Mouse (Mus musculus): Measurements from ENCODE around the gene Myo18b. TPM values are rescaled to one million over a fixed set of nuclear protein-coding genes. Genes with fewer than 3 reads are reported as not detected.
A peak's percentile ranks its signal among the peaks of the same experiment; 100 is the strongest.

Myo18b gene
- total RNA-seq (2021), result 100 to 1,000 TPM; 242 to 244 TPM

DNA sequence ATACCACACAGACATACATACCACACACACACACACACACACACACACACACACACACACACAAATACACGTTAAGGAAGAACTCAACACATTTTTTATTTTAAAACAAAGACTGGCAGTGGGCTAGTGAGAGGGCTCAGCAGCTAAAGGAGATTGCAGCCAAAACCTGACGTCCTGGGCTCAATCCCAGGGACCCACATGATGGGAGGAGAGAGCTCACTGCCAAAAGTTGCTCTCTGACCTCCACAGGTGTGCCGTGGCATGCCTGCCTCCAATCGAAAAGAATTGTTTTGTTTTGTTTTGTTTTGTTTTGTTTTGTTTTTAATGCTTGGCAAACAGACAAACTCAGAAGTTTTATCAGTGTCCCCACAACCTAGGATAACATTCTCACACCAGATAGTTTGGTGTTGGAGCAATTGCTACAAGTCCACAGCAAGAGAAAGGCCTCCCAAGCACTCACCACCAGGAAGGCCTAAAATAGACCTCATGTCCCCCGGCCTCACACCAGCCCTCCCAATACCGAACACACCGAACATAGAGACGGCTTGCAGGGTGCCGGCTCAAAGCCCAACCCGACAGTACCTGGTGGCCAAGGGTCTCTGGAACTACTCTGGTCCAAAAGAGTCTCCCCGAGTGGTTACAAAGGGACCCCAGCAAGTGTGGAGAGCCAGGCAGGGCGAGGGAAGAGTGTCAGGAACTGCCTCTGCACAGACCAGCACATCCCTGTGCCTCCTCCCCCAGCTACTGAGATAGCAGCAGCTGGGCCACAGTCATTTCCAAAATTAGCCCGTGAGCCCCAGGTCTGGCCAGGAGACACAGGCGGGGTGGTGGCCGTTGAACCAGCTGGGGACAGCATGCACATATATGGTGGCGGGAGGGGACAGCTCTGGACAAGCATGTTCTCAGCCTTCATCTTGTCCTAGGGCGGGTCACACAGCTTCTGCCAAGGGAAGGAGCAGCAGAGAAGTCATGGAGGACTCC, at the start of gene Myo18b:
Gene Myo18b (minus strand): TSS at position 689 of the 981 bp plus-strand sequence.
- intact Hi-C loops (cut with DNase I), result no loop called here
- peak; percentile 57 to 67 for DNase-seq

DNA sequence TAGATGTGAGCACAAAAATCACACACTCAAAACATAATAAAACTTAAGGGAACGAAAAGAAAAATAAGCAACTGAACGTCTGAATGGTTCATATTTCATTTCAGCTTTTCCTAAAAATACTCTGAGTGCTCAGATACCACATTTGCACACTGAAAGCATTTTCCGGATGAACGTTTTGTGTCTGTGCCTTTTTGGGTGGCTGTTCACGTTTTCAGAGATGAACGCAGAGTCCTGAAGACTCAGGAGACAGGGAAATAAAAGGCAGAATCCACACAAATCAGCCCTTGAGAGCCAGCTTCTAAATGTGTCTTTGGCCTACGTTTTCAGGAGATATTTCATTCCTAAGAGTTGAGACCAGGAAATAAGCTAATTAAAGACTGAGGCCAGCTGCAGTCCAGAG, 49.8 kb upstream of the Myo18b start:
- DNase-seq, result no peak
- intact Hi-C loops (cut with DNase I), result no loop called here

DNA sequence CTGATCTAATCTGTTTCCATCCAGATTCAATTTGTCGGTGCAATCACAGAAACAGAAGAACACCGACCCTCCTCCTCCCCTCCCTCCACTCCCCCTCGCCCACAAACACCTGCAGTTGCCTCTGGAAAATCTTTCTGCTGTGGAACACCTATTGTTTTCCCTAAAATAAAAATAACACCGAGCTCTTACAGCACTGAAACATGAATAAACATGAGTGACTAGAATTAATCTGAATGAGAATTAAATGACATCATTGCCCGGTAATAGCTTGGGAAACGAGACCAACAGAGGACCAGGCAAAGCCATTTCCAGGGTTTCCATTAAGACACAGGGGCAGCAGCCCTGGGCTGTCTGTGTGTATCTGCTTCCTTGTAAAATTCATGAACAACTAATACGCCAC, 46.1 kb upstream of the Myo18b start:
- no peak for DNase-seq
- intact Hi-C loops (cut with DNase I), result no loop called here

DNA sequence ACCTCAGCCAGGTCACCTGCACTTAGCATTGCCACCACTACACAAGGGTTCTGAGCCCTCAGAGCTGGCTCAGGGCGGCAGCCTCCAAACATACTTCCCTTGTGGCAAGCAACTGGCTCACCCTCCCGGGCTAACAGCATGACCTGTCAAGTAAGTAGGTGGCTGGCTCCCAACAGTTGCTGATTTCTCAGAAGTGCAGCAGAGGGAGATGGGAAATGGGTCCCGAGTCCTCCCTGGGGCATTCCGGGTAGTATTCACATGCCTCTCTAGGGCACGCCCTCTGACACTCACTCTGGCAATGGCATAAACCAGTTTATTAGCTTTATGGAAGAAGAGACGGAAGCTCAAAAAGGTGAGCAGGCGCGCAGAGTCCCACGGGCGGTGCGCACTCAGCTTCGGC, 44.8 kb upstream of the Myo18b start:
- no peak for DNase-seq
- intact Hi-C loops (cut with DNase I), result no loop called here

DNA sequence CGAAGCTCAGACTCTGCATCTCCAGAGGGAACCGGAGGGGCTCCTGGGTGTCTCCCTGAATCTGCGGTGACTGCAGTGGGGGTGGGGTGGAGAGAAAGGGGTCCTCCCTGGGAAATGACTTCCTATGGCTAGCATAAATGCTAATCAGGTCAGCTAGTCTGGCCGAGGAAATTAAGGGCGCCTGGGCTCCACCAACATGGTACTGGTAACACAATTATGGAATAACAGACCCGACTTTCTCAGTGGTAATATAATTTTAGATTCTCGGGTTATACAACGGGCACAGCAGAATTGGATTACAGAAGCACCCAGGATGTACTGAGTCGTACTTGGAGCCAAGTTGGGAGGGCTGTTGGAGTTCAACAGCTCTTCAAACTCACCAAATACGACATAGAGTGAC, 40.5 kb upstream of the Myo18b start:
- intact Hi-C loops (cut with DNase I), result no loop called here
- DNase-seq, result no peak

DNA sequence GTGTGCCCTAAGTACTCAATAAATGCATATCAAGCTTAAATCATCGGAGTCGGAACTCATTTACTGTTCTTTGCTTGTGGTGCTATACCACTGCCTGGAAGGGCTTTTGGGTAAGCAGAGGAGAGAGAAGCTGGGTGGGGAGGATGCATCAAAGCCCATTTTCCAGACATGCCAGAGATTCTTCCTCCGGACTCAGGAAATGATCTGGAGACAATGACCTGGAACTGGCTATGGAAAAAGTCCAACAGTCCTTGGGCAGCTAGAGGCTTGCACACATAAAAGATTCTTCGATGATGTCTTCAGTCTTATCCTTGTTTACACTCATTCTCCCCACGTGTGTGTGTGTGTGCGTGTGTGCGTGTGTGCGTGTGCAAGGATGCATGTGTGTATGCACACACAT, 39.3 kb upstream of the Myo18b start:
- DNase-seq, result no peak
- intact Hi-C loops (cut with DNase I), result no loop called here

DNA sequence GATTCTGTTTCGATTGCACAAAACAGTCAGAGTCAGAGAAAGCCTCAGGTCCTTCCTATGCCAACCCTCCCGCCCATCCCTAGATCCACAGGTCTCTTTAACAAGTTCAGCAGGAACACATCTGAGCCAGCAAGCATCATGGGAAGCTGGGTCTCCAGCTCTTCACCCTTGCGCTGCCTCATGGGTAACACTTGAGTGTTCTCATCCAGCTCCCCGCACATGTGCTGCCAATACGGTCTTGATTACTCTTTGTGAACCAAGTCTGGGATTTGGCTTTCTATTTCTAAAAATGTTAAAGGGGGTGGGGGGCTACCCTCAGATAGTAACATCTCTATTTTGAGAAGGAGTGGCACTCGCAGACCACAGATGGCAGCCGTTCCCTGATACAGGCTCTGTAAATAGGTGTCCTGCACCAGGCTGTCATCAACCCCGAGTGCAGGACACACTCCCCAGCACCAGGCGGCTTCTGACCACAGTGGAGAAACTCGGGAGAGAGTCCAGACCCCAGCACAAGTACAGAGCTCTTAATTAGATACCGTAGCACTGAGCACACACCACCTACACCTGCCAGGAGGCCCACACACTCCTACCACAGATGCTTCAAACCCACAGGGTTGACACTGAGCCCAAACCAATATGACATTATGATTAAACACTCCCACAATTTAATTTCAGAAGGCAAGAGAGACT, 36.9 kb upstream of the Myo18b start:
- peak in 1 of 2 experiments; percentile 22 for DNase-seq
- intact Hi-C loops (cut with DNase I), result no loop called here

DNA sequence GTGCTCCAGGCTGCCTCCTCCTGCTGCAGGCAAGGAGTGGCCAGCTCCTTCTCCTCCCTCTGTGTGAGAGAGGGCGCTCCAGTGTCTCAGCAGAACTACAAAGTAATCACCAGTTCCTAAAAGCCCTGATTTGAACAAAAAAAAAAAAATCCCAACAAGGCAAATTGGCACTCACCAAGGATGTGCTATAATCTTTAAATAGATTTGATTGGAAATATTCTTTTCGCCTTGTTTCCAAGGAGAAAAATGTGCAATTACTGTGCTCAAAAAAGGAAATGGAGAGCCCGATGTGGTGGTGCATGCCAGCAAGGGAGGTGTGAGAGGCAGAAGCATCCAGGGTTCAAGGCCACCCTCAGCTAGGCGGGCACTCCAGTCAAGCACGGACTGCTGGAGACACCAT, 35.7 kb upstream of the Myo18b start:
- DNase-seq, result no peak
- intact Hi-C loops (cut with DNase I), result no loop called here

DNA sequence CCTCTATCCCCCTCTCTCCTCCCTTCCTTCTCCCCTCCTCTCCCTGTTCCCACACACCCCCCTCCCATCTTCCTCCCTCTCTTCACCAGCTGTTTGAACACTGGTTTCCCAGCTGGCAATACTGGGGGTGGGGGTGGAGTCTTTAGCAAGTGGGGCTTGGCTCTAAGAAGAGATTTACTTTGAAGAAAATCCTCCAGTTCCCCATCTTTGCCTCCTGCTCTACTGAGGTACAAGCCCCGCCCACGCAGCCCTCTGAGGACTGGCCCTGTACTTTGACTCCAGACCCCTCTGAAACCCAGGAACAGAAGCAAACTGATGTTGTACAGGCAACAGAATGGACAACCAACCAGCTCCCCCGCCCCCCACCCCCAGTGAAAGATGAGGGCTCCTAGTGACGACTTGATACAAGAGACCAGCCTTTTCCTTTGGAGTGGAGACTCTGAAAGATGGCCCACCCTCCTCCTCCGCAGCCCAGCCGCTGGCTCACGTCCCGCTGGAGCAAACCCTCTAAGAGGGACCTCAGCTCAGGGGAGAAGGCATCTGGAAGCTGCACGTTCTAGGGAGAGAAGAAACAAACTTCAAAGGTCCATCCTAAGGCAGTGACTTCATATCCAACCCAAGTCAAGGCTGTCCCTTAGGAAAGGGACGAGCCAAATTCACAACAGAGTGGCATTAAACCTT, 32.2 kb upstream of the Myo18b start:
- intact Hi-C loops (cut with DNase I), result no loop called here

DNA sequence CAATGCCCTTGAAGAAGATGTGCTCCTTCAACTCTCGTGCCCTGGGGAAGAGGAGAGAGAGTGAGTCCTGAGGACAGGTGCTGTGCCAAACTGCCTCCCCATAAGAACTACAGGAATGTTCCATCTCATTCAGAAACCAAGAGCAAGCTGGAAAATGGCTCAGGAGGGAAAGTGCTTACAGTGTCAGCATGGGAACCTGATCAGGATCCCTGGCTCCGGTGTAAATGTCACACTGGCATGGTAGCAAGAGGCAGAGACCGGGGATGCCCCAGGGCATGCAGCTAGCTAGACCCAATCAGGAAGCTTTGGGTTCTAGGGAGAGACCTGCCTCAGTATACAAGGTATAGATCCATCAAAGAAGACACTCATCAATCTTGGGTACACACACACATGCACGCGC, 29.3 kb upstream of the Myo18b start:
- intact Hi-C loops (cut with DNase I), result no loop called here
- DNase-seq, result no peak

More for the DNA sequence above, 32.2 kb upstream of the Myo18b start:
- no peak for DNase-seq

DNA sequence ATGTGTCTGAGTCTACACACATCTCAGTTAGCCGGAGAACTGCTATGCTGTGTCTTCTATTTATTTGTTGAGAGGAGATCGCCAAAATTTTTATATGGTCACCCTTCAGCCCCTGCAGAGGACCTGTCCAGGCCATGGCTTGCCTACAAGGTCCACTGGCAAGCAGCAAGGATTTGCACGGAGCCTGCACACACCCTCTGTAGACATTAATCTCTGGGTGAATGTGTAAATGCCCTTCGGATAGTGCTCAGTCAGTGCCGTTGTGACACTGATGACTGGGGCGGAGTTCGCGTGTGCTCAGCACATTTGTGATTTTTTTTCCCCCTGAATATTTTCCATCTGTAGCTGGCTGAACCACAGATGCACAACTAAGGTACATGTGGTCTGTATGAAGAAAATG, 28.6 kb upstream of the Myo18b start:
- no peak for DNase-seq
- intact Hi-C loops (cut with DNase I), result loop anchor here (5.0 kb wide), 1 partner anchor 43 kb away; no protein-coding TSS in a partner anchor

DNA sequence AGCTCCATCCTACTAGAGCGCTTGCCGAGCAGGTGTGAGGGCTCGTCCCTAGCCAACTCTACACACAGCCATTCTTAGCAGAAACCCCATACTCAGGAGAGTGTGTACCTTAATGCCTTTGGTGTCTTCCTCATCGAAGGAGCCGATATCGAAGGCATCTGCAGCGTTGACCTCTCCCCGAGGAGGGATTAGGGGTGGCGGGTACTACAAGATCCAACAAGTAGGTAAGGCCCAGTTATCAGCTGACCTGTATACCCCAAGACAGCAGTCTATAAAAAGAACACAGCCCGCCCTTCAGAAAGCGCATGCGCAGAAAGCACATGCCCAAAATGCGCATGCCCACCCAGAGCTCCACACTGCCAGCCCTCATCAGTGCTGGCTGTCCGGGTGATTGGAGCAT, 27.7 kb upstream of the Myo18b start:
- DNase-seq, result no peak
- intact Hi-C loops (cut with DNase I), result loop anchor here (5.0 kb wide), 1 partner anchor 42 kb away; no protein-coding TSS in a partner anchor

DNA sequence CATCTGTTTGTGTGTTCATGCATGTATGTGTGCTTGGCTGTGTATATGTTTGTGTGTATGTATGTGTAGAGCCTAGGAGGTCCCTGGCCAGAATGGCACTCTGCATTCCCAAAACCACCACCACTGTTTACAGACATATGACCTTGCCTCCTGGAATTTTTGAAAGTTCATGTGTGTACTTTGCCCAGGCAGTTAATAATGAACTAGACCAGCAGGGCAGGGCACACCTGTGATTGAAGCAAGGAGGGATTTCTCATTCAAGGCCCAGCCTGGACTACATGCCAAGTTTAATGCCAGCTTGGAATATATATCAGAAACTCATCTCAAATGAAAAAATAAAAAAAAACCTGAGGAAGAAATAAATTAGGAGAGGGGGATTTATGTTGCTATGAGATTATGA, 25.8 kb upstream of the Myo18b start:
- no peak for DNase-seq
- intact Hi-C loops (cut with DNase I), result loop anchor here (5.0 kb wide), 1 partner anchor 40 kb away; no protein-coding TSS in a partner anchor

DNA sequence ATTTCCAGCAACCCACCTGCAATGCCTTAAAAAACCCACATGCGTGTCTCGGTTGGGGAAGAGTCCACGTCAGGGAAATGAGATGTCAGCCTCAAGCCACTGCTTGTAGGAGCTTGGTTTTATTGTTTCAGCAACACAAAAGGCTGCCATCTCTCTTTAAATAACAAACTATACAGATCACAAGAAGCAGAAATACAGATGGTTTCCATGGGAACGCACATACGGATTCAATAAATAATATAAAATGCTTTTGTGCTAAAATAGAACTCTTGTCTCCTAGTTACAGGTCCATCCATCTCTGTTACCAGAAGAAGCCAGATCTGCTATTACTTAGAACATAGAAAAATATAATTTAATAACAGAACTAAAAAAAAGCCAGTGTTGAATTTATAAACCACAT, 14.2 kb upstream of the Myo18b start:
- intact Hi-C loops (cut with DNase I), result no loop called here
- no peak for DNase-seq

DNA sequence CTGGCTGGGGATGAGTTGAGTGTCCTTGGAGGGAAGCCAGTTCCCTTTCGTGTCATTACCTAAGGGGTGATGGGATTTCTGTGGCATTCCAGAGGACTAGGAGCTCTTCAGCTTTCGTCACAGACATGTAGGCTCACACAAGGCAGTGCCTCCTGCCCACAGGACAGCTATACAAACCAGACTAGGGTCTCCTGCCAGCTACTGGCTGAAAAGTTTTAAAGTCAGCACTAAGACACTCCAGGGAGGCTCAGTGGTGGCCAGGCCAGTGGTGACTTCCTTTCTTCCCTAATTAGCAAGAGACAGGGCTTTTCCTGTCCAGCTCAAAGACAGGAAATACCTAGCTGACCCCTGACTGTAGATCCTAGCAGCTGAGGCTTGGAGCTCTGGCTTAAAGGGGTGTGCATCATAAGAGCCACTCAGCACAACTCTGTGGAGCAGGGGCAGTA, 12.0 kb upstream of the Myo18b start:
- intact Hi-C loops (cut with DNase I), result no loop called here

DNA sequence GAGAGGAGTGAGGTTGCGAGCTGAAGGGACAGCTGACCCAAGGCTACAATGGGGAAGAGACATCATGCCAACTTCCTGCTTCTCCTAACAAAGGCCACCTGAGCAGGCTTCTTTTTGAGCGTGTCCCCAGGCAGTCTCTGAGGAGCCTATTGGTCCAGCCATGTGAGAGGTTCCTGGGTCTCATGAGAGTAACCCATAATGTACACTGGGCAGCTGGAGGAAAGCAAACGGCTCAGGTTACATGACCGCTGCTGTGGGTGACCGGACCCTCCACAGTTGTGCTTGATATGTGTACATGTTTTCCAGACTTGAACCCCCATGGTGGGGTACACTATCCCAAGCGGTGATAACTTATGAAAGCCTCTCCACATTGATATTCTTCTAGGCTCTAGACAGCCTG, 11.3 kb upstream of the Myo18b start:
- no peak for DNase-seq
- intact Hi-C loops (cut with DNase I), result no loop called here

More for the DNA sequence above, 12.0 kb upstream of the Myo18b start:
- DNase-seq, result no peak

DNA sequence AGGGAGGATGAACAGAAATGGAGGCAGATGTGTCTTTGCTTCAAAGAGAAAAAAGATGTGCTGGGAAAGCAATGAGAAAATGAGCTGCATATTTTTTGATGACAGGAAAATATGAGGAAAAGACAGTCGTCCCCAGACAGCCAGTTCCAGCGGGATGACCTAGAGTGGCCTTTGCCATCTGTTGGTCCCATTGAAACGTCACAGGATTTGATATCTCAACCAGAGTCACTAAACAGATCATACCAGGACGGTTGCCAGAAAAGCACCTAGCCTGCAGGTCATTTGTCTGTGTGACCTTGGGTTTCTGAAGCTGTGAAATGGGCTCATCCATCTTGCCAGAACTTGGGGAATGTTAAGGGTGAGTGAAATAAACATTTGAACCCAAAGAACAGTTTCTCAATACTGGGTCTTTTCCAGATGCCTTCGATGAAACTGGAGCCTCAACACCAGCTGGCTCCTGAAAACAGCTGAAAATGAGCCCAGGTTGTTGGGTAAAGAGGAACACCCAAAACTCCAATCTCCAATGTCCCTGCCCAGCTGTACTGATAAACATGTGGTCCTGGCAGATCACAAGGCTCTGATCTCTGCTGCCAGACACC, 2.6 kb downstream of the Myo18b start:
- intact Hi-C loops (cut with DNase I), result no loop called here
- DNase-seq, result no peak

DNA sequence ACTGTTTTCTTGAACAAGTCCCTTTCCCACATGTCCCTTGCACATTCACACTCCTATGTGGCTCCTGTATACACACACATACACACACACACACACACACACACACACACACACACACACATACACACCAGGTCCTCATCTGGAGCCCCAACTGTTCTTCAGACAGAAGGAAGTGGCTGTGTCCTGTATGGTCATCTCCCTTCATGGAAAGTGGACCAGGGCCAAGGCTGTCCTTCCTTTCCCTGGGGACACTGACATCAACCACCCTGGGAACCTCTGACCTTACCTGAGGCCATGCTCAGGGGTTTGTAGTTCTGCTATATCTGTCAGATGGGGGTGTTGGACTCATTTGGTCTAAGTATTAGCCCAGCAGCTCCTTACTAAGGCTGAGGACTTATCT, 3.8 kb downstream of the Myo18b start:
- intact Hi-C loops (cut with DNase I), result no loop called here
- no peak for DNase-seq

DNA sequence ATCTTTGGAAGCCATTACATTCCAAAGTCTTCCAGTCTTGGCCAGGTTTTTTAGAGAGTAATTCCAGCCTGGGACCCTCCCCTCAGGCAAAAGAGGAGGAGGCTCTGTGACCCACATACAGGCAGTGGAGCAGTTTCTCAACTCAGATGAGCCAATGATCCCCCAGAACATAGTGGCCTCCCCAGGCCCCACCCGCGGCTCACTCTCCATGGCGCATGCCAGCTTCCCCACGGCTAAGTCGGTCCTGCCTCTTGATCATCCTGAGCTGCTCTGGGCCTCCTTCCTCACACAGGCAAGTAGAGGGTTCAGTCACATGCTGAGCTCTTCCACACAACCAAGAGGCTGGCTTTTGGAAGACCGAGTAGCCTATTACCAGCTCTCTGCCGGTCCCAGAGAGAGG, 7.5 kb downstream of the Myo18b start:
- DNase-seq, result no peak
- intact Hi-C loops (cut with DNase I), result no loop called here

DNA sequence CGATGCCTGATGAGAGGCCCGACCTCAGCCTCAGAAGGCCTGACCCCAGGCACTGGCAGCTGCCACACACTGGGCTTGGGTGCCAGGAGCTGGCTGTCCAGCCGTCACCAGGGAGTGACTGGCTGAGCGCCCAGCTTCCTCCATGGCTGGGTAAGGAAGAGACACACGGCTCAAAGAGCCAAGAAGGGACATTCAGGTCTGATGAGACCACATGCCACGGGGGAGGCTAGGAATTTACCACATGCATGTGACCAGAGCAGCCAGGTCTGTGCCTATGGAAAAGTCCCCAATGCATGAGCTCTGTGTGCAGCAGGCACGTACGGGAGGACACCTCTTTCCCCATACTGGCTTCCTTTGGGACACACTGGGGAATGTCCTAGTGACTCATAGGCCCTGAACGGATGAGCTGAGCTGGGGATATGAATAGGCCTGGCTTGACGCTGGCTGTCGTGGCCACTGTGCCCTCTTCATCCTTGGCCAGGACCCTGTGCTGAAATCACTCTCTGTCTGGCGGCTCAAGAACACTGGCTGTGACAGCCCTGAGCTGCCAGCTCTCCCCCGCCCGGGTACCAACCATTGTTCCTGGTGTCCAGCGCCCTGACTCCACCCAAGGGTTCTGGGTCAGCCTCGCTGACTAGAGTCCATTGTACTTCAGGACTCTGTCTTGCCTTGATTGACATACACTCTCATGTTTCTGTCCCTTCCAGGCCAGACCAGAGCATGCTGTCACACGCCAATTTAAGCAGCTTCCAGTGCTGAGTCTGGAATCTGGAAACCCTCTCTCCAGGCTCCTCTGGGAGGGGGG, 9.3 kb downstream of the Myo18b start:
- peak; percentile 66 to 68 for DNase-seq
- intact Hi-C loops (cut with DNase I), result no loop called here
